Mouse (Mus musculus): ENCODE data around the gene Zfp800. TPM values are rescaled to one million over a fixed set of nuclear protein-coding genes. Genes with fewer than 3 reads are reported as not detected.

The Zfp800 gene
- total RNA-seq, 2 experiments from 2014 or later: 19.1 to 22.4 TPM

DNA sequence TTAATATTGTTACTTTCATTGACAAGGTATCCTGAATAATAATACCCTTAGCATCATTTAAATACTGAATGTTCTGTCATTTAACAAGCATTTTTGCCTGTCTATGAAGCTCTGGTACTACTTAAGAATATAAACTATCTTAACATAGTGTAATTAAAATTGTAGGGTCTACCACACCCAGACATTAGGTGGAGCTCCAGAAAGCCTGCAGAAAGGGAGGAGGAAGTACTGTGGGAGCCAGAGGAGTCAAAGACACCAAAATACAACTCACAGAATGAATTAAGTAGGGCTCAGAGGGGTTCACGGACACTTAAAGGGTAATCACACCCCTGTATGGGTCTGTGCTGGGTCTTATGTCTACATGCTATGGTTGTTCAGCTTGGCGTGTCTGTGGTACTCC is 149.6 kb downstream of the Zfp800 start:
- DNase-seq (ENCODE audit: low spot score in 2 of 2): no peak
- intact Hi-C loops (cut with DNase I): no loop called here

DNA sequence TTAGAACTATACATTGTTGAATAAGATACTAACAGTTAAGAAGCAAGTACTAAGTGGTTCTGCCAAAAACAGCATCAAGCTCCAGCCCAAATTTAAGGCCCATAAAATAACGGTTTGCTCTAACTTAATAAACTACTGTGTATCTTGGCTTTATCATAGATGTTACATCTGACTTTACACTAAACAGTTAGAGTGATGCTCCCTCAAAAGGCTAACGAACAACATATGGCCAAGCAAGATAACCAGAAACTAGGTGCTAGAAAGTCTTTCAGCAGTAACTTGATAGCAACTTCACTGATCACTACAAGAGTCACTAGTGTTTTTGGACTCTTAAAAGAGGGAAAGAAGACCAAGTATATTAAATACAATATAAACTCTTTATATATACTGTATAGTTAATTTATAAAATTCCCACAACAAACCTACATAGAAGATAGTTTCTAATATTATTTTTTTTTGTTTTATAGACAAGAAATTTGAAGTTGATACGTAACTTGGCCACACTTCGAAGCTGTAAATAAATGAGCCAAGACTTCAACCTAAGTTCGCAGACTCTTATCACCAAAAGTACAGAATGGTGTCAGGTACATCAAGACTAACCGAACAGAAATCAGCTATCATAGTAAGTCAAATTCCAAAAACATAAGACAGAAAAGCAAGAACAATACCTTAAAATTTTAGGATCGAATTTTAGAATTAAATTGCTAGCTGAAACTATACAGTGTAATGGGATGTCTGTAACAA is 165.0 kb downstream of the Zfp800 start:
- DNase-seq (ENCODE audit: low spot score in 2 of 2): no peak
- intact Hi-C loops (cut with DNase I): no loop called here

DNA sequence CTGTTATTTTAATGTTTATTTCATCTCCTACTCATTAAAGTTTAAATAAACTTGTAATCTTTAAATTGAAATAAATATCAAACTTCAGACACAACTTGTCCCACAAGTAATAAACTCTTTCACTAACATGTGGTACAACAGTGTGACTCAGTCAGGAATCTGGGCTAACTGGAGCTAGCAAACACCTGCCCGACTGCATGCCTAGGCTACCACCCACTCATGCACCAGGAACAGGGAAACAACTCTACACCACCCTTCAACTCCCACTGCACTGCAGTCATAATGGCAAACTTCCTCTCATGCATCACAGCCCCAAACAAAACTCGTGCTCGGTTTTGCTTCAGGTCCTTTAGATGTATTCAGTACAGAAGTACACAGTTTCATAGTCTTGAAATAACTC is 169.7 kb downstream of the Zfp800 start:
- DNase-seq (ENCODE audit: low spot score in 2 of 2): no peak
- intact Hi-C loops (cut with DNase I): no loop called here

DNA sequence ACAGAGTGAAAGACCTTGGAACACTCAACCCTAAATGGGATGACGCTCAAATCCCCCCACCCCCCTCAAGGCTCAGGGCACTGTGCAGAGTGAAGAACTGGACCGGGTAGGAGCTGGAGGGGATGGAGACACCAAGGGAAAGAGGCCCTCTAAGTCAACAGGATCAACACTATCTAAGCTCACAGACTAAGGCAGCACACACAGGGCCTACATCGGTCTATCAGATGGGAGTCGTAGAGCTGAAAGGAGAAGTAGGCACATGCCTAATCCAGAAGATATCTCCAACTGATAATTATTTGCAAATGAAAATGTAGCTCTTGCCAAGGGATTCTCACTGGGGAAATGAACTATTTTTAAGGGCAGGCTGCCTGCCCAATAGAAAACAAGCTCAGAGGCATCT is 176.8 kb downstream of the Zfp800 start:
- intact Hi-C loops (cut with DNase I): loop anchor here (1.0 kb wide), 1 partner anchor 16 kb away; no protein-coding TSS in a partner anchor

DNA sequence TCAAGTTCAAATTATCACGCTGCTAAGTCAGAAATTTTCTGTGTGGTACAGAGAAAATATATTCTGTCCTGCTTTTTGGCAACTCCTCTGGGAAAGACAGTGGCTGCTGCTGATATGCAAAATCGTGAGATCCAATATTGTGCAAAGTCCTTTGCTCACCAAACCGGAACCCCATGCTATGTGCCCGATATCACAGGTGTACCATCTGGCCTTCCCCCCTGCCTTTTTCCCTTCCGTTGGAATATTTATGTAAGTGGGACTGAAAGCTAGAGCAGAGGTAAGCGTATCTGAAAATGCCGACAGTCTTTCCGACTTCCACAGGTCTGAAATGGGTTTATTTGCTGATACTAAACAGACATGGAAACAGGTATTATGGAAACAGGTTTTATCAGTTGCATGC is 179.4 kb downstream of the Zfp800 start:
- no peak for DNase-seq (ENCODE audit: low spot score in 2 of 2)
- intact Hi-C loops (cut with DNase I): no loop called here

More for the DNA sequence above, 176.8 kb downstream of the Zfp800 start:
- no peak for DNase-seq (ENCODE audit: low spot score in 2 of 2)

DNA sequence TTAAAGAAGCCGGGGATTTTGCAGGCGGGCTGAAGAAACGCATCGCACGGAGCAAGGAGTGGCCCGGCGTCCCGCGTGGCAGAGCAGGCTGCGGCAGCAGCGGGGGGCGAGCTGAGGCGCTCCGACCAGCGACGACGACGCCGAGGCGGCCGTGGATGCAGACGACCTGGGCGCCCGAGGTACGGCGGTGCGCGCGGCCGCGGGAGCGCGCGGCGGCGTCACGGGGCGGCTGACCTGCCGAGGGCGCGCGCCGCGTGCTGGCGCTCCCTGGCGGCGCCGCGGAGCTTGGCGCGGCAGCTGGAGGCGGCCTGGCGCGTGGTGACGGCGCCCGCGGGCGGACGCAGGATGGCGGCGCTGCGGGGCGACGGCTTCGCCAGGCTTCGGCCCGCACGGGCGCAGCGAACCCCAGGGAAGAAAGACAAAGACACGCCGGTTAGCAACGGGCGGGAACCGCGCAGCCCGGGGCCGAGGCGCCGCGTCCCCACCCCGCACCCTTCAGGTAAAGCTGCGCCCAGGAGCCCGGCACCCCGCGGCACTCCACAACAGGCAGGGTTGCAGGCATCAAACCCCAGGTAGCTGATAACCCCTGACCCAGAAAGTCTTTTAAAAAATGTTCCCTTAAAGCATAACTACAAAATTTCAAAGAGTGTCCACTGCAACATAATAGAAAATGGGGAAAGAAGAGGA is 182.4 kb downstream of the Zfp800 start:
- DNase-seq (ENCODE audit: low spot score in 2 of 2): peak; percentile 75 to 87
- intact Hi-C loops (cut with DNase I): no loop called here

DNA sequence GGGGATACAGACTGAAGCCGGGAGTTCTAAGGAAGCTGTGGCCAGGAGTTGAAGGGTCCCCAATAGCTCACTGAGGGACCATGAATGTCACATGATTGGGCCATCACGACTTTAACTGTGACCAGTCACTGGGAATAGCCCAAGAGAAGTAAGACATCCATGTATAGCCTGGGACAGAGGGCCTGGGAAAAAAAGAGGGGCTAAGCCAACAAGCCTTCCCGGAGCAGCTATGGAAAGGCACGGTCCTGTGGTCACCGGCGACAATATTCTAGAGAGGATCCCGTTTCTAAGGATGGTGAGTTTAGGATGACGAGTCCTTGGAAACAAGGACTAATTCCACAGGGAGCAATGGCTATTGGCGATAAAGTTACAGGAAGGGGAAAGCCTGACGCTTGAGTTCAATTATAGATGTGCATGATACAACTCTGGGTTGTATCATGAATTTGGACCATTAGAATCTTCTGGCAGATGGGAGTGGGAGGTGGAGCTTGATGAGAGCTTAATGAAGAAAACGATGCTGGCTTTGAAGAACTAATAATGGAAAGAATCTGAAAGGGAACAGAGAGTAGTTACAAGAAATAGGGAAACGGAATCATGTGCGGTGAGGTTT is 183.0 kb downstream of the Zfp800 start:
- DNase-seq (ENCODE audit: low spot score in 2 of 2): no peak
- intact Hi-C loops (cut with DNase I): no loop called here

DNA sequence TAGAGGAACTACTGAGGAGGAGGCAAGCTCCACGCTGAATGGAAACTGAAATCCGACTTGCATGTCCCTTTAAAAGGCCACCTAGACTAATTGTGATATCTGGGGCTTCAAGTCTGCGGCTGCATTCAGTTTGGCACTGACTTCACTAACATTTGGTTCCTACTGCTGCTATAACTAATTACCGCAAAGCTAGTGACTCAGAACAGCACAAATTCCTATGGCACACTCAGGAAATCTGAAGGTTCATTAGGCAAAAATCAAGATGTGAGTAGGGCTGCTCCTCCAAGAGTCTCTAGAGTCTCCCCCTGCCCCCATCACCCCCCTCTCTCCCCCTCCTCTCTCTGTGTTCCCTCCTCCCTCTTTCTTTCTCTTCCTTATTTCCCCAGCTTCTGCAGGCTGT is 194.4 kb downstream of the Zfp800 start:
- DNase-seq (ENCODE audit: low spot score in 2 of 2): no peak
- intact Hi-C loops (cut with DNase I): no loop called here

DNA sequence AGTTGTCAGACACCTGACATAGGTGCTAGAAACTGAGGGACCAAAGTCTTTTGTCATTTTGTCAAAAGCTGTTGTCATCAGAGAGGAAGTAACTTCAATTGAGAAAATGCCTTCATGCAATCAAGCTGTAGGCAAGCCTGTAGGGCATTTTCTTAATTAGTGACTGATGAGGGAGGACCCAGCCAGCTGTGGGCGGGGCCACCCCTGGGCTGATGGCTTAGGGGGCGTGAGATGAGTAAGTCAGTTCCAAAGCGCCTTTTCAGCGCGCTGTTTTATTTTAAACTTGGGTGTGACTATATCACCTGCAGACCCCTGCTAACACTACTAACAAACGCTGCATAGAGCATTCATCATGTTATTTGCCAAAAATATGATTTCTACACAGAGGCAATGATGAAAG is 195.0 kb downstream of the Zfp800 start:
- intact Hi-C loops (cut with DNase I): no loop called here
- DNase-seq (ENCODE audit: low spot score in 2 of 2): no peak

DNA sequence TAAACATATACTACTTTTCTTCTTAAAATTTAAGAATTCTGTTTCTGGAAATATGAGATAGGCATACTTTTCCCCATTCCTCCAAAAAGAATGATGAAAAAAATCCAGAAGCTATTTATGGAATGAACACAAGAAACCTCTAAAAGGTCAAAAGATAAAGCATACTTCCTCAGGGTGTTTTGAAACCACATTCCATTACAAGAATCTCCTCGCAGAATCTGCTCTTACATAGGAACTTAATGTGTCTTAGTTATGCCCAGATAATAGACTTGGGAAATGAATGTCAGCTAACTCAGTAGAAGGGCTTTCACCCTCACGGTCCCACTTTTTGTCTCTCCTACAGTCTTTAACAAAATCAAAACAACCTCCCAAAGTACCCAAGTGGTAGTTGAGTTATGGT is 203.9 kb downstream of the Zfp800 start:
- no peak for DNase-seq (ENCODE audit: low spot score in 2 of 2)
- intact Hi-C loops (cut with DNase I): no loop called here

DNA sequence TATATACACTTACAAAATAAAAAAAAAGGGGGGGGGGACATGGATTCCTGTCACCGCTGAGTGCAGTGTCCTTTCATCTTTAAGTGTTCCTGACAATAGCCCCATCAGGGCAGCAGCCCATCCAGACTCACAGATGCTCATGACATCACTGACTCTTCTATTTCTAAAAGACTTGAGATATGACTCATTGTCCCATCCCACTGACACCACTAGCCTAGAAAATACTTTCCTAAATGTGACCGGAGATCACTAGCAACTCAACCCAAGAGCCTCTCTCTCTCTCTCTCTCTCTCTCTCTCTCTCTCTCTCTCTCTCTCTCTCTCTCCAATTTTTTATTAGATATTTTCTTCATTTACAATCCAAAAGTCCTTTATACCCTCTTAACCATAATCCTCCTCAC is 205.9 kb downstream of the Zfp800 start:
- no peak for DNase-seq (ENCODE audit: low spot score in 2 of 2)
- intact Hi-C loops (cut with DNase I): no loop called here

Other genes starting within 250 kb of the Zfp800 start
- 100 to 1,000 TPM; 254 to 319 TPM for gene Arf5, start 25.6 kb upstream of the Zfp800 start, total RNA-seq (2021)
- not detected for gene Fscn3, start 29.8 kb upstream of the Zfp800 start, total RNA-seq (2021)
- gene Gcc1, start 30.4 kb upstream of the Zfp800 start, total RNA-seq (2021): 10 to 100 TPM; 19.0 to 24.8 TPM
- gene Pax4, start 51.3 kb upstream of the Zfp800 start, total RNA-seq (2021): not detected
- 10 to 100 TPM; 81.3 to 82.8 TPM for gene Snd1, start 77.1 kb upstream of the Zfp800 start, total RNA-seq (2021)